Mouse (Mus musculus) hindbrain, embryonic 10.5 days (tissue): ENCODE results near the gene Adamts8. TPM values are rescaled to one million over a fixed set of nuclear protein-coding genes. Genes with fewer than 3 reads are reported as not detected.

Experiments
- DNase-seq: peaks from one replicate; pipeline ENCODE4 v3.0.0-alpha.2; 2017; ENCODE audit warnings: low spot score
- H3K27ac ChIP-seq: fragments of 300-500 bp; sonication (generic); 2 replicates; pipeline ENCODE4 v1.5.1; 2016; ENCODE audit warnings: mild to moderate bottlenecking, moderate library complexity
- H3K27me3 ChIP-seq: fragments of 300-500 bp; sonication (generic); 2 replicates; pipeline ENCODE4 v1.6.1; 2016; ENCODE audit warnings: mild to moderate bottlenecking; ENCODE audit not compliant: poor library complexity, insufficient read depth, severe bottlenecking
- H3K36me3 ChIP-seq: fragments of 300-500 bp; sonication (generic); 2 replicates; pipeline ENCODE4 v1.6.1; 2016; ENCODE audit warnings: mild to moderate bottlenecking, moderate library complexity
- H3K4me1 ChIP-seq: fragments of 300-500 bp; sonication (generic); replicated peaks from 2 replicates; pipeline ENCODE4 v1.6.1; 2016; ENCODE audit warnings: mild to moderate bottlenecking
- H3K4me3 ChIP-seq: fragments of 300-500 bp; sonication (generic); 2 replicates; pipeline ENCODE4 v1.5.1; 2016; ENCODE audit warnings: mild to moderate bottlenecking, moderate library complexity
- H3K9me3 ChIP-seq: fragments of 300-500 bp; sonication (generic); 2 replicates; pipeline ENCODE4 v1.6.1; 2016; ENCODE audit warnings: mild to moderate bottlenecking, moderate library complexity
- WGBS: fragments of 180-500 bp; shearing (Covaris S2); methylation state at CpG from one replicate; pipeline ENCODE4 v1.1.7; 2016; 5-methylcytosine and 5-hydroxymethylcytosine counted together
- polyA plus RNA-seq: library from polyadenylated mRNA; unstranded; fragments of >200 nt; fragmentation: Nextera tagmentation; extraction: Ambion mirVana; gene quantifications from 2 replicates; pipeline ENCODE4 v1.2.1, GENCODE M21; 2016

The Adamts8 gene
- polyA plus RNA-seq, 1 experiment from 2014 or later, result 2.6 TPM

DNA sequence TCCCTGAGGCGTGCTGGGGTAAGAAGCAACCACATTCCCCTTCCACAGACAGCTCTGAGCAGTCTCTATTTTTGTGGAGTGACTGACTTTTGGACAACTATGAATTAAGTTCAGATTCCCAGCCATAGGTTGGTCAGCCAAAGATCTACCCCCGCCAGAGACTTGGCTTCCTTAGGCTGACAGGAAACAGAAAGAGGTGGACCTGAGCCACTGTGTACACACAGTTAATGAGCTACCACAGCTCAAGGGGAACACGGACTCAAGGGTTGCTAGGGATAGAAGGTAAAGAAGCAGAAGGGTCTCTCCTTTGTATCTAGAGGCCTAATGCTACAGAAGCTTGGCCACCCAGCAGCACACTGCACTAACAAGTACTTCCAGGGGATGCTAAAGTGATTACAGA is 30.2 kb upstream of the Adamts8 start:
- 0 out of 2 replicates have a peak, but pooled peaks cover 3% of the 10 kb centered on the region for H3K4me1 ChIP-seq
- 81% methylated on average over 3 of the region's 3 CpGs for WGBS
- no peak for DNase-seq
- H3K27ac ChIP-seq, result no peak overlapping the region
- no peak overlapping the region for H3K4me3 ChIP-seq
- no peaks in the 10 kb centered on the region for H3K36me3 ChIP-seq
- H3K9me3 ChIP-seq, result no peaks in the 10 kb centered on the region
- H3K27me3 ChIP-seq, result no peaks in the 10 kb centered on the region

DNA sequence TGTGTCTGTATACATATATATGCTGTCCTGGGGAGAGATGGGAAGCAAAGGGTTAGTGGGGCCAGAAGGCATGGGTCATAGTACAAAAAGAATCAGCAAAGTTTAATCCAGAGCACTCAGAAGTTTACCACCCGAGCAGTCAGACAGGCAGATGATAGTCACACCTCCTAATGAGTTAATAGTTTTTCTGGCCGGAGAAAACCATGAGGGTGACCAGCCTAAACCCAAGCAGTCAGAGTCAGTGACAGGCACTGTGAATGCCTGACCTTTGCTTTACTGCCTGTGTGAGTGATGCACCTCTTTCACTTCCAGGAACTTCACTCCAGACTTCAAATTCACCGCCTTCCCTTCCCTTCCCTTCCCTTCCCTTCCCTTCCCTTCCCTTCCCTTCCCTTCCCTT is 28.9 kb upstream of the Adamts8 start:
- 84% methylated on average over 3 of the region's 3 CpGs for WGBS
- no peaks in the 10 kb centered on the region for H3K36me3 ChIP-seq
- peaks cover 4% of the 10 kb centered on the region for H3K4me1 ChIP-seq
- H3K27me3 ChIP-seq, result no peaks in the 10 kb centered on the region
- no peaks in the 10 kb centered on the region for H3K9me3 ChIP-seq
- no peak overlapping the region for H3K4me3 ChIP-seq
- no peak for DNase-seq
- H3K27ac ChIP-seq, result no peak overlapping the region

DNA sequence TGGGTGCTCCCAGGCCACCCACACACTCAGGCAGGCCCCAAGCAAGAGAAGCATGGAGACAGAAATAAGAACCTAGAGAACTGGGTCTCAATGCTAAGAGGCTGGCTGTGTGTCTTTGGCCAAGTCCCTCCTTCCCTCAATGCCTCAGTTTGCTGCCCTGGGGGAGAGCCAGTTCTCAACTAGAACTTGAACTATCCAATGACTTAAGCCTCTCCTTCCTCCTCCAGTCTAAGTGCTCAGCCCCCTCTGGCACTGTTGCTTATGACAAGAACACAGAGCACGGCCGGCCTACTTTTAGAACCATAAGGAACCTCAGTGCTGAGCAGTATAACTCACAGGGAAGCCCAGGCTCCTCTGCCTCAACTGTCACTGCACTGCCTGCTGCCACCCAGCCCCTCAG is 28.1 kb upstream of the Adamts8 start:
- H3K27ac ChIP-seq, result no peak overlapping the region
- no peaks in the 10 kb centered on the region for H3K9me3 ChIP-seq
- 91% methylated on average over 2 of the region's 2 CpGs for WGBS
- H3K27me3 ChIP-seq, result no peaks in the 10 kb centered on the region
- H3K4me1 ChIP-seq, result peaks cover 12% of the 10 kb centered on the region
- H3K4me3 ChIP-seq, result no peak overlapping the region
- no peaks in the 10 kb centered on the region for H3K36me3 ChIP-seq
- no peak for DNase-seq

DNA sequence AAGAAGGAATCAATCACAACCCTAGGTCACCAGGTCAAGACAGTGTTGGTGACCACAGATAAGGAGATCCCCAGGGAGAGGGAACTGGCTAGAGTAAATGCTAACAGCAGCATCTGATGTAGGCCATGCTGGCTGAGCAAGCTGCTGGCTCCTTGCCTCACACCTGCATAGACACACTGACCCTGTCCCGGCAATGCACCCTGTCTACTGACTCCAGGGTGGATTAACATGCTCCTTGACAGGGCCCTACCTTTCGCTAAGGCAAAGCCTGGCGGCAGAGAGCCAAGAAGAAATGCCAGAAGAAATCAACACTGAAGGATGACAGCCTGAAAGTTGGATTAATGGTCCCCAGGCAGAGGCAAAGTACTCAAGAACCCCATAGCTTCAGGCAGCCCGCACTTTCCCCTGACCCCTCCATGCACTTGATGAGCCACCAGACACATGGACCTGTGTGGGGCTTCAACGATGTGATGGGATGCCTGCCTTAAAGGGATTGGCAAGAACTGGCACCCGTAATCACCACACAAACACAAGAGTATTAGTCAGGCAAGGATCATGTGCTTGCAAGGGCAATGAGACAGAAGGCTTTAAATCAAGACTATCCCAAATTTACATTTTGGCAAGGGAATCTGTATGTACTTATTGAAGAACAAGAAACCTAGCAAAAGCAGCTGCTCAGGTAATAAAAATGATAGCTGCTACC is 25.9 kb upstream of the Adamts8 start:
- H3K27me3 ChIP-seq, result peaks cover 21% of the 10 kb centered on the region
- H3K27ac ChIP-seq, result no peak overlapping the region
- no peak for DNase-seq
- no peak overlapping the region for H3K4me3 ChIP-seq
- H3K36me3 ChIP-seq, result no peaks in the 10 kb centered on the region
- peaks cover 21% of the 10 kb centered on the region for H3K4me1 ChIP-seq
- 87% methylated on average over 6 of the region's 6 CpGs for whole genome bisulfite sequencing
- no peaks in the 10 kb centered on the region for H3K9me3 ChIP-seq

DNA sequence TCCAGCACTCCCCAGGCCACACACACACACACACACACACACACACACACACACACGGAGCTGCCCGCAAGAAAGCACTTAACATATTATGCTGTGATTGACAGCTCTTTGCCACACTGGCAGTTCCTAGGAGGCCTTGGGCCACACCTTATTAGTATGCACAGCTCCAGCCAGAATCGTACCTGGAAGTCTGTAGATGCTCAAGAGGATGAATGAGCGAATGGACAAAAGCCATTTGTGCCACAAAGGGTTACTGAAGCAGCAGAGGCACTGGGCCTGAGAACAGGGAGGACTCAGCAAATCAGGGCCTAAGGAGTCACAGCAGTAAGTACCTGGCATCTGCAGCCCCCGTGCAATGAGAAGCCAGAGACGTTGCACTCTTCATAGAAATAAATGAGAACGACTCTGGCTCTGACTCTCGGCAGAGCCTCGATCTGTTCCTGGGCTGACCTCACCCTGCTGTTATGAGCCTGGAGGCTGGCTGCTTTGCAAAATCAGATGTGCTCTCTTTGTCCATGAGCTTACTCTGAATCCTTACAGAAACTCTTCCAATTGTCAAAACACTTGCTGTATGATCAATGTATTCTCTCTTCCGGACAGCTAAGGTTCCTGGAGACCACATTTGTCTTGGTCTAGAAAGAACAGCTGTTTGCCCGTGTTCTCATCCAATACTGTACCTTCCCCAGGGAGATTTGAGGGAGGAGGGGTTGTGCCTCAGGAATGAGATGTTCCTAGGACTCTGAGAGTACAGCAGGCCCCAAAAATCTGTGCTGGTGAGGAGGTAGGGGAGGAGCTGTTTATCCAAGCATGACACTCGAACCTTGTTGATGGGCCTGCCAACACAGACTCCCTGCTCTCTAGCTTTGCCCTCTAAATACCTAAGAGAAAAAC is 23.7 kb upstream of the Adamts8 start:
- no peak for DNase-seq
- H3K27me3 ChIP-seq, result peaks cover 44% of the 10 kb centered on the region
- no peaks in the 10 kb centered on the region for H3K9me3 ChIP-seq
- H3K36me3 ChIP-seq, result no peaks in the 10 kb centered on the region
- peaks cover 36% of the 10 kb centered on the region for H3K4me1 ChIP-seq
- H3K27ac ChIP-seq, result no peak overlapping the region
- no peak overlapping the region for H3K4me3 ChIP-seq
- 60% methylated on average over 12 of the region's 12 CpGs for WGBS

DNA sequence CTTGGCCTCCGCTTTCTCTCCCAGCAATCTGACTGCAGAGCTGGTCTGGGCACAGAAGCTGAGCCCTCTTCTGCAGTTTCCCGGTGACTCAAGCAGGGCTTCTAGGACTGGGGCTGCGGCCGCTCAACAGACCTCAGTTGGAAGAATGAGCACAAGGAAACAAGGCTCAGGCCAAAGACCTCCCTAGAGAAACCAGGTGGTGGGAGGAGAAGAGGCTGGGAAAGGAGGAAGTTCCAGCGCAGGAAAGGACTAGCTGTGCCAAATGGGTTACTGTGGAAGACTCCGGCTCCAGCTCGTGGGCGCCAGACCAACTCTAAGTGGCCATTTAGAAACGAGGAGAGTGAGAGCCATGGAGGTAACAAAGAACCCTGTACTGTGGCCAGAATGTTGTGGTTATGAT is 22.7 kb upstream of the Adamts8 start:
- no peak for DNase-seq
- Histone ChIP-seq H3K4me1 (peaks cover 36% of the 10 kb centered on the region), H3K36me3 (no peaks in the 10 kb centered on the region), H3K27ac (no peak overlapping the region), H3K9me3 (no peaks in the 10 kb centered on the region), H3K4me3 (no peak overlapping the region), H3K27me3 (peaks cover 49% of the 10 kb centered on the region)
- 88% methylated on average over 9 of the region's 9 CpGs for WGBS

DNA sequence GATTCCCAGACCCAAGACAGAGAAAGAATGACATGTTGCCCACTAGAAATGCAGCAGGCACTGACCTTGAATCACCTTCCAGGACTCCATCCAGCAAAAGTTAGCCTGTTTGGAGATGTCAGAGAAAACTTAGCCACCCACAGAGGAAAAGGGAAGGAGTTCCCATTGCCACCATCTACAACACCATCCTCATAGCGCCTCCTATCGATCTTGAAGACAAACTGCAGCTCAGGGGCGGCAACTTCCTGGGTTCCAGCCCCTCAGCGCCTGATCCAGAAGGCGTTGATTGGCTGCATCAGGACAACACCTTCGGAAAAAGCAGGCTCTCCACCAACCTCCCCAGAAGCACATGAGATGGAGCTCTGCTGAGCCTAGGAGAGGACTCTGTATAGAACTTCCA is 21.6 kb upstream of the Adamts8 start:
- Histone ChIP-seq H3K27ac (no peak overlapping the region), H3K27me3 (peaks cover 49% of the 10 kb centered on the region), H3K36me3 (no peaks in the 10 kb centered on the region), H3K4me3 (peak overlapping the region; percentile 63; the same call in 1 of the 2 replicates), H3K9me3 (no peaks in the 10 kb centered on the region), H3K4me1 (peaks cover 36% of the 10 kb centered on the region)
- DNase-seq, result peak; percentile 37
- 22% methylated on average over 6 of the region's 6 CpGs for WGBS

DNA sequence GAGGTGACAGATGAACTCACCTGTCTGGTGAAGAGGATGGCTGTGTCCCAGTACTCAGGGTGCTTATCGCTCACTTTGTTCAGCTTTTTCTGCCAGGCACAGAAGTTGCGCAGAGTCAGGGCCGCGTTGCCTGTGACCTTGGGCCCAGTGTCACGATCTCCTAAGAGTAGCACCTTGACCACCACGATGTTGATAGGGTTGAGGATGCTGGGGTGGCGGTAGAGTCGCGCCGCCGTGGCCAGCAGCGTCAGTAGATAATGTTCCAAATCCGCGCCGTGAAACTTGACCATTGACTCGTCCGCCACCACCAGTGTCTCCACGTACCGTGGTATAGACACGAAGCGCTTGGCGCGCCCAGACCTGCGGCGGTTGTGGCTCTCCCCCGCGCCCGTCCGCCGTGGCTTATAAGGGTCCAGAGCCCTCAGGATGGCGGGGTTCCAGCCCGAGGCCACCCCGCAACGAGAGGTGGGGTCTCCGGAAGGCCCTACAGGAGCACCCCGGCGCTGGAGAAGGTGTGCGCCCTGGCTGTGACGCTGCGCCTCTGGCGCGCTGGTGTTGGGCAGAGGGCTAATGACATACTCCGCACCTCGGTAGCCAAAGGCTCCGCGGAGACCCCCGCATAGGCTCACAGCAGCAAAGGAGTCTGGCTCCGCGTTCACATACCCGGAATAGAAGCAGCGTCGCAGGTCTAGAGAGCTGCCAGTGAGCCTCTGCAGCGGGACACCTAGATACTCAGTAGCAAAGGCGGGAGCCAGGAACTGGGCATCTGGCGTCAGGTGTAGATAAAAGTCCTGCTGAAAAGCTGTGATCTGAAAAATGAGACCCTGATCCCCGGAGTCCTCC is 20.9 kb upstream of the Adamts8 start:
- DNase-seq, result peak; percentile 35
- peaks cover 36% of the 10 kb centered on the region for H3K4me1 ChIP-seq
- no peaks in the 10 kb centered on the region for H3K36me3 ChIP-seq
- peaks cover 49% of the 10 kb centered on the region for H3K27me3 ChIP-seq
- H3K27ac ChIP-seq, result peak overlapping the region; percentile 51
- H3K9me3 ChIP-seq, result no peaks in the 10 kb centered on the region
- WGBS, result 5% methylated on average over 56 of the region's 56 CpGs
- H3K4me3 ChIP-seq, result peak overlapping the region; percentile 63

DNA sequence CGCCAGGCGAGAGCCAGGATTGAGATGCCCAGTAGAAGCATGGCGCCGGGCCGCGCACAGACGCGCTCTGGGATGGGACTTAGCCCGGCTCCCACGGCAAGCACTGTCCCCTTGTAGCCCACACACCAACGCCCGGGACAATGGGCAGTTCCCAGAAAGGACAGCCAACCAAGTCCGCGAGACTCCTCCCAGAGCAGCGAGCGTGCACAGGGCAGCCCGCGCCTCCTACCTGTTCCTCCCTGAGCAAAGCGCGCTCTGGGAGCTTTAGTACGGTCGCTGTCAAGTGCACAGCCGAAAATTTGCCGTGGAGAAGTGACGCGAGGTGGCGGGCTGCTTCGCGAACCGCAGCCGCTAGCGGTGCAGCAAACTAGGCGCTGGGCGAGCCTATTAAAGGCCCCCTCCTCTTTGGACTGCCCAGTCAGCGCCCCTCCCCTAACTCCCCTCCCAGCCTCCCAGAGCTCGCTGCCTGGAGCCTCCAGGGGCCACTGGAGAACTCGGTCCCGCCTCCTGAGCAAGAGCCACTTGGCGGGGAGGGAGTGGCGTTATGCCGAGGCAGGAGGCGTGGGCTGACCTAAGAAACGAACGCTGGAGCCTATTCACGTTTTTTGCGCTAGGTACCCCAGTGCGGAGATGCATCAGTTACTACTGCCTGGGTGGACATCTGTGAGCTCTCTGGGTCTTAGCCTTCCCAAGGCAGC is 20.0 kb upstream of the Adamts8 start, which contains the start of gene Adamts15:
Gene Adamts15, minus strand, starts transcription at position 256 of the 698 bp plus-strand sequence.
- Histone ChIP-seq H3K4me1 (peaks cover 36% of the 10 kb centered on the region), H3K4me3 (peak within 1 kb of the TSS; percentile 63), H3K36me3 (no peaks in the 10 kb centered on the region), H3K9me3 (no peaks in the 10 kb centered on the region), H3K27me3 (peaks cover 49% of the 10 kb centered on the region), H3K27ac (peak within 1 kb of the TSS; percentile 51)
- under 1% methylated on average over 47 of the region's 47 CpGs for WGBS
- peak; percentile 79 for DNase-seq

DNA sequence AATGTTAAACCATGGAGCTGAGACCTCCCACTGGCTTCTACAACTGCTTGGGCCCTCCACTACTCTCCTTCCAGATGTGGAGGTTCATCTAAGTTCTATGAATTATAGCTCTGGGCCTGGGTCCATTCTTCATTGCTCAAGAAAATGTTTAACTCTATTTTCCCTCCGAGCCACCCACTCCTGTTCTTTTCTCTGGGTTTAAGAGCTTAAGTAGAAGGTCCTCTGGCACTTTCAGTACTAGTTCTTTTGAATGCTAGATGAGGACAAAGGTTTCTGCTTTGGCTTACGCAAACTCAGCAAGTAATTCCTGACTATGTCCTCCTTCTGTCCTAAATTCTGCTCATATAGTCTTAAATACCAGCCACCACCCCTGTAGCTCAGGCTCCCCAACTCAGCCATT is 13.6 kb upstream of the Adamts8 start:
- H3K9me3 ChIP-seq, result no peaks in the 10 kb centered on the region
- 87% methylated on average over 2 of the region's 2 CpGs for WGBS
- no peak overlapping the region for H3K27ac ChIP-seq

DNA sequence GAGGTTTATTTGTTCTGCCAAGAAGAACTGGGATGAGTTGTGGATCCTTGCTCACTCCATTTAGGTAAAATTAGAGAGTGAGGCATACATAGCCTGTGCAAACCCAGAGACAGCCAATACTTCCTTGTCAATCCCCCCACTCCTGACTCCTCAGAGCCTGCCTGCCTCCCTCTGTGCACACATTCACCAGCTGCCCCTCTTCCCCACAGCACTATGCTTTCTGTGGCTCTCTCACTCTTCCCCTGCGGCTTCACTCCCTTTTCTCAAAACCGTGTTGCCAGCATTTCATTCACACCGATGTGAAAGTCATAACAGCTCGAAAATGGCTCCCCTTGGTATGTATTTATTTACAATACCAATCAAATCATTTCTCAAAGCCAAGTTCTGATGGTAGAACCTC is 10.0 kb upstream of the Adamts8 start:
- no peak overlapping the region for H3K27ac ChIP-seq
- no peaks in the 10 kb centered on the region for H3K36me3 ChIP-seq
- H3K9me3 ChIP-seq, result no peaks in the 10 kb centered on the region
- no peaks in the 10 kb centered on the region for H3K4me1 ChIP-seq
- no peak for DNase-seq
- WGBS, result 80% methylated on average over 4 of the region's 4 CpGs
- 0 out of 2 replicates have a peak, but pooled peaks cover 3% of the 10 kb centered on the region for H3K27me3 ChIP-seq
- no peak overlapping the region for H3K4me3 ChIP-seq

More for the DNA sequence above, 13.6 kb upstream of the Adamts8 start:
- no peak overlapping the region for H3K4me3 ChIP-seq
- no peaks in the 10 kb centered on the region for H3K4me1 ChIP-seq
- peaks cover 8% of the 10 kb centered on the region for H3K27me3 ChIP-seq
- no peaks in the 10 kb centered on the region for H3K36me3 ChIP-seq
- DNase-seq, result no peak

DNA sequence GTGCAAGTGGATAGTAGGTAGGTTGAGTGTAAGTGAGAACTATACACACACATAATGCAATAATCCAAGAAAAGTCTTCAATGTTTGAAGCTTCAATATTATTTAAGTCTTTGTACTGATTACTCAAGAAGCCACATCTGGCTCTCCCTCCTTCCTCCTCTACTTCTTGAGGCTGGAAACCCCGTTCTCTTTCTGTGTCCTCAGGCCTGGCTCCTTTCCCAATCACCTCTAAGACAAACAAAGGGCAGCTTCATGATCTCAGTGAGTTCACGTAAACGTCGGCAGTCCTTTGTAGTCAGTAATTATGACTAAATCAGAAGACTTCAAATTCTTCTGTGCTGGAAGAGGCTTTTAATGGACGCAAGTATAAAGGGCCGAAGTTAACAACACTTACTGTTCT is 7.5 kb upstream of the Adamts8 start:
- Histone ChIP-seq H3K9me3 (no peaks in the 10 kb centered on the region), H3K36me3 (no peaks in the 10 kb centered on the region), H3K4me1 (no peaks in the 10 kb centered on the region), H3K4me3 (no peak overlapping the region), H3K27ac (no peak overlapping the region), H3K27me3 (0 out of 2 replicates have a peak, but pooled peaks cover 3% of the 10 kb centered on the region)
- DNase-seq, result no peak
- WGBS, result 77% methylated on average over 6 of the region's 6 CpGs
